Mouse (Mus musculus) kidney, postnatal 0 days (tissue): ENCODE measurements around the gene Ppp2ca. TPM values are rescaled to one million over a fixed set of nuclear protein-coding genes. Genes with fewer than 3 reads are reported as not detected.
A peak's percentile ranks its signal among the peaks of the same experiment; 100 is the strongest.

Source experiments
- ATAC-seq: fragments of 200-750 bp; cut with Nextera tagmentation; replicated peaks from 2 replicates; pipeline ENCODE4 v1.8.0; 2017; ENCODE audit warnings: low read depth, moderate number of reproducible peaks, moderate TSS enrichment, moderate library complexity; ENCODE audit not compliant: low FRiP score
- DNase-seq: peaks from one replicate; pipeline ENCODE4 v3.0.0-alpha.2; 2016; ENCODE audit warnings: low spot score
- H3K27ac ChIP-seq: fragments of 300-500 bp; sonication (generic); 2 replicates; pipeline ENCODE4 v1.5.1; 2014; ENCODE audit warnings: mild to moderate bottlenecking
- H3K27me3 ChIP-seq: fragments of 300-500 bp; sonication (generic); 2 replicates; pipeline ENCODE4 v1.6.1; 2014; ENCODE audit warnings: low read length, mixed read lengths; ENCODE audit not compliant: insufficient read depth
- H3K36me3 ChIP-seq: fragments of 300-500 bp; sonication (generic); 2 replicates; pipeline ENCODE4 v1.6.1; 2014; ENCODE audit warnings: low read length, mixed read lengths; ENCODE audit not compliant: insufficient read depth
- H3K4me1 ChIP-seq: fragments of 300-500 bp; sonication (generic); replicated peaks from 2 replicates; pipeline ENCODE4 v1.6.1; 2014; ENCODE audit warnings: antibody characterized with exemption, low read length, mixed read lengths; ENCODE audit not compliant: insufficient read depth
- H3K4me2 ChIP-seq: fragments of 300-500 bp; sonication (generic); 2 replicates; pipeline ENCODE4 v1.6.1; 2014; ENCODE audit warnings: mild to moderate bottlenecking, low read length, moderate library complexity, mixed read lengths
- H3K4me3 ChIP-seq: fragments of 300-500 bp; sonication (generic); replicated peaks from 2 replicates; pipeline ENCODE4 v1.5.1; 2014; ENCODE audit warnings: low read depth, low read length
- H3K9ac ChIP-seq: fragments of 300-500 bp; sonication (generic); 2 replicates; pipeline ENCODE4 v1.6.1; 2014; ENCODE audit warnings: low read depth, low read length
- H3K9me3 ChIP-seq: fragments of 300-500 bp; sonication (generic); replicated peaks from 2 replicates; pipeline ENCODE4 v1.6.1; 2016; ENCODE audit warnings: low read length, inconsistent platforms, mixed read lengths
- CTCF ChIP-seq: IDR thresholded peaks from 2 replicates; pipeline ENCODE4 v1.5.1; 2016; ENCODE audit warnings: antibody characterized with exemption, low read depth, mild to moderate bottlenecking, moderate library complexity
- WGBS: fragments of 180-500 bp; shearing (Covaris S2); extraction: QIAGEN DNeasy Blood & Tissue Kit; methylation state at CpG from one replicate; pipeline ENCODE4 v1.1.7; 2014; 5-methylcytosine and 5-hydroxymethylcytosine counted together
- polyA plus RNA-seq: library from polyadenylated mRNA; unstranded; fragments of >200 nt; fragmentation: Nextera tagmentation; extraction: Ambion mirVana; gene quantifications from 2 replicates; pipeline ENCODE4 v1.2.1, GENCODE M21; 2015

Gene Ppp2ca
- polyA plus RNA-seq, 1 experiment from 2014 or later = 63.0 TPM

DNA sequence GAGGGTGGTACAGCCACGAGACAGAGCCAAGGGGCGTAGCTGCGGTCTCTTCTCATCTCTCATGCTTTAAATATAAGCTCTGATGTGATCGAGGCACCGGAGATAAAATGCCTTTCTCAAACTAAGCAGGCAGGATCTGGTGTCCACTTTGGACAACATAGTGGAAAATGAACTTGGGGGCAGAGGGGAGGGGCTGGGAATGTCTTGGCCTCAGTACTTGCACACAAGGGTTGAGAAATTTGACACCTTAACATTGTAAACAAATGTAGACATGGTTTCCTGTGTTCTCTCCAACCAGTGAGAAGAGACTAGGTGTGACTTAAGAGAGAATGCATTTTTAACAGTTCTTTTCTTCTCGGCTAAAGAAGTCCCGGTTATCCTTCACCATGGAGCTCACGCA lies 9.2 kb upstream of the Ppp2ca start:
- no peaks in the 10 kb centered on the region for H3K9me3 ChIP-seq
- H3K27ac ChIP-seq = no peak overlapping the region
- H3K27me3 ChIP-seq = no peaks in the 10 kb centered on the region
- no peaks in the 10 kb centered on the region for H3K36me3 ChIP-seq
- DNase-seq = peak; percentile 74
- peaks cover 4% of the 10 kb centered on the region; the same call in 1 of the 2 replicates for H3K4me1 ChIP-seq
- ATAC-seq = no peak
- no peak for TF ChIP-seq CTCF
- H3K4me2 ChIP-seq = no peak overlapping the region
- H3K4me3 ChIP-seq = no peak overlapping the region
- no peak overlapping the region for H3K9ac ChIP-seq
- WGBS = 19% methylated on average over 8 of the region's 8 CpGs

DNA sequence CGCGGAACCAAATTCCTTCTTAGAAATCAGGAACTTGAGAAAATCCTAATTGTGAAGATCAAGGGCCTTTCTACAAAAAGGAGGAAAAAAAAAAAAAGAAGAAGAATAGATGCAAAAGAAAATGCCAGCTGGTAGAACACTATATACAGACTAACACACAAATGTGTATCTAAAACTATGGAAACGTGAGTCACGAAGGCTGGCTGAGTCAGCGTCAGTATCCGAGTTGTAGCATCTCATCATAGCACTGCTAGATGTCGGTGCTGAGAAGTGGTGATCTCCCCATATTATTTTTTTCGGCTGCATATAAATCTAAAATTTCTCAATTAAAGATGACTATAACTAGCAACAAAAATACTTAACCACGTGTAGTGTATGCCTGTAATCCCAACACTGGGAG lies 7.2 kb upstream of the Ppp2ca start:
- no peaks in the 10 kb centered on the region for H3K27me3 ChIP-seq
- no peak for TF ChIP-seq CTCF
- 90% methylated on average over 9 of the region's 9 CpGs for WGBS

DNA sequence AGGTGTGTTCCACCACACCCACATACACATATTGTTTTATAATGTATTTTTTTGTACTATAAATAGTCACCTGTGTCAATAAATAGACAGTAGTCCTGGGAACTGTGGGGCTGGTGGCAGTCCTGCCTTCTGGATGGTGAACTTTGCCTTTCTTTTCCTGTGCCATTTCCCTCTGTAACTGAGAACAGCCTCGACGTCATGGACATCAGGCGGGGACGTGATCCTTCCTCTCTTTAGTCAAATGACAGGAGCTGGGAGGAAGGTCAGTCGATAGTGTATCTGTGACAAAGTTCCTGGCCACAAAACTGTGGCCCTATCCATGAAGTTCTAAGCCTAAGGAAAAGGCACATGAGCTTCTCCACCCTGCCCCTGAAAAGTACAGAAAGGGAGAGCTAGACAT lies 3.9 kb upstream of the Ppp2ca start:
- WGBS = 41% methylated on average over 5 of the region's 5 CpGs
- peak; percentile 40 for DNase-seq
- peak overlapping the region; percentile 36; the same call in 1 of the 2 replicates for H3K27ac ChIP-seq

More for the DNA sequence above, 7.2 kb upstream of the Ppp2ca start:
- DNase-seq (no peak), ATAC-seq (no peak)
- Histone ChIP-seq H3K9me3 (no peaks in the 10 kb centered on the region), H3K4me2 (no peak overlapping the region), H3K27ac (no peak overlapping the region), H3K9ac (no peak overlapping the region), H3K4me3 (no peak overlapping the region), H3K4me1 (peaks cover 4% of the 10 kb centered on the region; the same call in 1 of the 2 replicates), H3K36me3 (no peaks in the 10 kb centered on the region)

DNA sequence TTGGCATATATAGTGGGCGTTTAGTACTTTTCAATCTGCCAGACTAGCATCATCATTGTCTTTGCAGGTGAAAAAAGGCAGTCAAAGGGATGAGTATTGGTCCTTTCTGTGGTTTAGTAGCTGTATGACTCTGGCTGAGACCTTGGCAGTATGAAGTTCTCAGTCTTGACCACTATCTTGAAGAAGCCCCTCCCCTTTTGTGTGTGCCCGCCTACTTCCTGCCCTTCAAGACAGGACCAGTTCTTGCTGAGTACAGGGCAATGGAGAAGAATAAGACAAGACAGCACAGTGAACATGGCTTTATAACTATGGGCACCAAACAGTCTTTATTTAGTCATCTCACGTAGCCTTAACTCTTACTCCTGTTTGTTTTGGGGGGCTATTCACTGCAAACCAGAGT lies 1.5 kb upstream of the Ppp2ca start:
- Histone ChIP-seq H3K4me2 (no peak overlapping the region), H3K9me3 (no peaks in the 10 kb centered on the region), H3K4me1 (peaks cover 24% of the 10 kb centered on the region), H3K27ac (no peak overlapping the region), H3K9ac (no peak overlapping the region), H3K4me3 (no peak overlapping the region), H3K27me3 (no peaks in the 10 kb centered on the region), H3K36me3 (no peaks in the 10 kb centered on the region)
- WGBS = 79% methylated on average over 3 of the region's 3 CpGs
- no peak for DNase-seq
- ATAC-seq = no peak
- TF ChIP-seq CTCF = no peak

More for the DNA sequence above, 3.9 kb upstream of the Ppp2ca start:
- no peak for TF ChIP-seq CTCF
- no peak overlapping the region for H3K4me3 ChIP-seq
- no peaks in the 10 kb centered on the region for H3K36me3 ChIP-seq
- H3K4me1 ChIP-seq = peaks cover 15% of the 10 kb centered on the region
- no peak overlapping the region for H3K4me2 ChIP-seq
- no peaks in the 10 kb centered on the region for H3K9me3 ChIP-seq
- H3K9ac ChIP-seq = no peak overlapping the region
- ATAC-seq = no peak
- no peaks in the 10 kb centered on the region for H3K27me3 ChIP-seq

- Histone ChIP-seq H3K9me3 (no peaks in the 10 kb centered on the region), H3K4me3 (no peak overlapping the region), H3K4me2 (peak overlapping the region; percentile 70; the same call in 1 of the 2 replicates), H3K27ac (peak overlapping the region; percentile 100; the same call in 1 of the 2 replicates), H3K27me3 (no peaks in the 10 kb centered on the region), H3K36me3 (no peaks in the 10 kb centered on the region), H3K4me1 (peaks cover 24% of the 10 kb centered on the region), H3K9ac (no peak overlapping the region)
- no peak for TF ChIP-seq CTCF
- DNase-seq (no peak), ATAC-seq (no peak)
- WGBS = 58% methylated on average over 2 of the region's 2 CpGs
Measured at GRCm38 (mm10) chr11:52097596-52097995, 885 bp upstream of the Ppp2ca start.

- 0% methylated on average over 57 of the region's 72 CpGs for WGBS
- H3K36me3 ChIP-seq = no peaks in the 10 kb centered on the region
- TF ChIP-seq CTCF = no peak
- peak overlapping the region; percentile 100 for H3K4me3 ChIP-seq
- no peaks in the 10 kb centered on the region for H3K27me3 ChIP-seq
- H3K9ac ChIP-seq = peak overlapping the region; percentile 100
- DNase-seq (peak; percentile 86), ATAC-seq (peak; percentile 80)
- peaks cover 24% of the 10 kb centered on the region for H3K4me1 ChIP-seq
- H3K27ac ChIP-seq = peak overlapping the region; percentile 100
- H3K4me2 ChIP-seq = peak overlapping the region; percentile 81
- no peaks in the 10 kb centered on the region for H3K9me3 ChIP-seq
Measured at GRCm38 (mm10) chr11:52099031-52099761, 715 bp downstream of the Ppp2ca start.
